Mouse (Mus musculus) heart, postnatal 0 days (tissue): ENCODE measurements at regions not wholly inside any gene's neighbourhood (a gene's known extent, or its start where the extent isn't known, plus 50 kb on each side); places are given as distances from the start of the nearest gene placed in this dataset.

Experiments
- CTCF ChIP-seq: IDR thresholded peaks from 2 replicates; pipeline ENCODE4 v1.5.1; 2016; ENCODE audit warnings: antibody characterized with exemption, control low read depth, low read depth
- EP300 ChIP-seq: IDR thresholded peaks from 2 replicates; pipeline ENCODE4 v1.6.1; 2016; ENCODE audit warnings: antibody characterized with exemption, low read depth

- TF ChIP-seq CTCF (no peak), EP300 (no peak)
These were observed 145.6 kb upstream of the Lemd2 start for GRCm38 (mm10) chr17:27349911-27350310.
